Mouse (Mus musculus): Measurements from ENCODE around the gene Npas3.

- TF ChIP-seq CTCF (IDR thresholded peaks at IDR 0.05; ENCODE audit: insufficient read depth, low read depth, low read length), result no peak
- no peak for TF ChIP-seq POLR2A (IDR thresholded peaks at IDR 0.05; ENCODE audit: insufficient read depth, low read depth, low read length)
Measured at GRCm38 (mm10) chr12:53342741-53343140, 94.3 kb downstream of the Npas3 start.

Measured in olfactory bulb, adult 2 months (tissue).